Mouse (Mus musculus): ENCODE results near the gene Nsrp1. TPM values are rescaled to one million over a fixed set of nuclear protein-coding genes. Genes with fewer than 3 reads are reported as not detected.

The Nsrp1 gene
- polyA plus RNA-seq, 1 experiment from 2014 or later, result 37.1 TPM

DNA sequence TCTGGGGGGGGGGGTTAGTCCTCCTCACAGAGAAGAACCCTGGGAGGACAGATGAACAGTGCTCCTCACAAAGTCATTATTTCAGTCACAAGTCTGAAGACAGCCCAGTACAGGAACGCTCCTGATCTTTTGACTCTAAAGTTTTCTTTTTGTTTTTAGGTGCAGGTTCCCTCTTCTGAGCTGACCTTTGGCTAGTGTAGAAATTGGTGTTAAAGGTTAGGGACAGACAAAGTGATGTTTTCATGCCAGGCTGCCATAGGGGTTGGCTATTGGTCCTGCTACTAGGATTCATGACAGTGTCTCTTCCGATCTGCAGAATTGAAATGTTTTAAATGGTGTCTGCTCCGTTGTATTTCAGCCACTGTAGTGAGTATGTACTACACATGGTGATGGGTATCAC, 50.1 kb downstream of the Nsrp1 start:
- Histone ChIP-seq H3K36me3 (no peaks in the 10 kb centered on the region), H3K9me3 (no peaks in the 10 kb centered on the region), H3K27ac (no peak overlapping the region), H3K4me3 (no peak overlapping the region), H3K4me1 (replicated peaks) (no peaks in the 10 kb centered on the region), H3K27me3 (ENCODE audit: insufficient read depth, poor library complexity, severe bottlenecking) (no peaks in the 10 kb centered on the region)
- DNase-seq (ENCODE audit: low spot score), result no peak
- WGBS, result 91% methylated on average over 3 of the region's 3 CpGs

DNA sequence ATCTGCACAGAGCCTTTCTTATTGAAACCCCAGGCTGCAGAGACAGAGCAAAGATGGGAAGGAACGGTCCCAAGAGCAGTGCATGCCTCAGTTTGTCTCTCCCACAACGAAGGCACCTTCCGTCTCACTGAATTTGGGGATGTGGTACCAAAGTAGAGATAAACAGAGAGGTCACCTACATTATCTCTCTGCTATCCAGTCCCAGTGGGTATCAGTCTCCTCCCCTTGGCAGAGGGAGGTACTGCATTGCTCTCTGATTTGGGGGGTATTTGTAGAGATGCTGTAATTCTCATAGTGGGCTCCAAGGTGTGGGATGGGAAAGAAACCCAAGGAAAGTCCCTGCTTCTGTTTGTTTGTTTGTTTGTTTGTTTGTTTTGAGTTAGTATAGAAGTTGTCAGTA, 51.7 kb downstream of the Nsrp1 start:
- DNase-seq (ENCODE audit: low spot score), result no peak
- Histone ChIP-seq H3K27ac (no peak overlapping the region), H3K4me1 (replicated peaks) (no peaks in the 10 kb centered on the region), H3K9me3 (no peaks in the 10 kb centered on the region), H3K27me3 (ENCODE audit: insufficient read depth, poor library complexity, severe bottlenecking) (no peaks in the 10 kb centered on the region), H3K4me3 (no peak overlapping the region), H3K36me3 (no peaks in the 10 kb centered on the region)
- 73% methylated on average over 3 of the region's 3 CpGs for WGBS

DNA sequence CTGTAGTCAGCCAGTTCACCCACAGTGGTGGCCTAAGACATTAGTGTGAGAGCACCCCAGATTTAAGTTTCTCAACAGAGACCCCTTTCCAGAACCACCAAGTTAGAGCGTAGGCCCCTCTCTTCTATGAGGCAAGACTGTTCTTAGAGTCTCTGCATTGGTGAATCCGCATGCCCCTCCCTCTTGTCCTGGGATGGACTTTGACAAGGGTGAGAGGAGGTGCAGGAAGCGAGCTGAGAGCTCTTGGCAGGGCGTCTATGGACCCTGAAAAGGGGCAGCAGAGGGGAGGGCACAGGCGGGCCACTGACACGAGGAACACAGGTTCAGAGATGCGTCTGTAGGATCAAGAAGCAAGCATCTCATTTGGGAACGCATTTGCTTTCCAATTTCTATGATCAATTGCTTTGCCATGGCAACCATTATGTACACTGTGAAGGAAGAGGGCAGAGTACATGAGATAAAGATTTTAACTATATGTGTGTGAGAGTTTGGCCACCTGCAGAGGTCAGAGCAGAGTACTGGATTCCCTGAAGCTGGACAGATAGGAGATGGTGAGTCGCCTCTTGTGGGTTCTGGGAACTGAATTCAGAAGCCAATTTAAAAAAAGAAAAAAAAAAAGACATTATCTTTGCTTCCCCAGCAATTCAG, 56.4 kb downstream of the Nsrp1 start:
- Histone ChIP-seq H3K27ac (no peak overlapping the region), H3K27me3 (ENCODE audit: insufficient read depth, poor library complexity, severe bottlenecking) (no peaks in the 10 kb centered on the region), H3K4me3 (no peak overlapping the region), H3K9me3 (no peaks in the 10 kb centered on the region), H3K4me1 (replicated peaks) (no peaks in the 10 kb centered on the region), H3K36me3 (no peaks in the 10 kb centered on the region)
- 78% methylated on average over 9 of the region's 9 CpGs for whole genome bisulfite sequencing
- no peak for DNase-seq (ENCODE audit: low spot score)

DNA sequence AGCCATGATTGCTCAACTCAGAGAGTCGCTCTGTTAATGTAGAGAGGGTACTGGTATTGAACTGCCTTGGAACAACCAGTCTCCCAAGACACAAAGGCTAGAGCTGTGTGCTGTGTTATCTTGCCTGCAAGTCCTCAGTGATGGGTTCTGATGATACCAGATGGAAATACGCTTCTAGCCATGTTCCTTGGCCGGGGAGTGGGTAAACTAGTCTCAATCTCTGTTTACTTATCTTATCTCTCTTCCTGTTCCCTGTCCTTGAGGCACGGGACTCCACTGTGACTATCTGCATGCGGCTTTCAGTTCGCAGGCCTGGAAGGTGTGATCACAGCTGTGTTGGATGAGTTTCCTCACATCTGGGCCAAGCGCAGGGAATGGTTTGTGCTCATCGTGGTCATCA, 58.7 kb downstream of the Nsrp1 start:
- Histone ChIP-seq H3K27ac (no peak overlapping the region), H3K4me1 (replicated peaks) (no peaks in the 10 kb centered on the region), H3K36me3 (no peaks in the 10 kb centered on the region), H3K4me3 (no peak overlapping the region), H3K9me3 (no peaks in the 10 kb centered on the region), H3K27me3 (ENCODE audit: insufficient read depth, poor library complexity, severe bottlenecking) (no peaks in the 10 kb centered on the region)
- WGBS, result 78% methylated on average over 8 of the region's 8 CpGs
- no peak for DNase-seq (ENCODE audit: low spot score)

DNA sequence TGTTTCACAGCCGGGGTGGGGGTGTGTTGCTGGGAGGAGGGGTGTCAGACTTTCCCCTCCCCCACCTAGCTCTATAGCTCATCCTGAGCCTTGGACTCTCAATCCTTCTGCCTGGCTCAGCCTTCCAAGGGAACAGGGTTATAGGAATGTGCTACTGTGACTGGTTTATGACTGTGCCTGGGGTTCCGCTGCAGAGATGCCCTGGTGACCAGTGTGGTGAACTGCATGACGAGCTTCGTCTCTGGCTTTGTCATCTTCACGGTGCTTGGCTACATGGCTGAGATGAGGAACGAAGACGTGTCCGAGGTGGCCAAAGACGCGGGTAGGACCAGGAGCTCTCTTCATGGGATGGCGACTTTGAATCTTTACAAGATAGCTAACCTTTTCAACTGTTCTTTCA, 60.2 kb downstream of the Nsrp1 start:
- 84% methylated on average over 11 of the region's 11 CpGs for WGBS

DNA sequence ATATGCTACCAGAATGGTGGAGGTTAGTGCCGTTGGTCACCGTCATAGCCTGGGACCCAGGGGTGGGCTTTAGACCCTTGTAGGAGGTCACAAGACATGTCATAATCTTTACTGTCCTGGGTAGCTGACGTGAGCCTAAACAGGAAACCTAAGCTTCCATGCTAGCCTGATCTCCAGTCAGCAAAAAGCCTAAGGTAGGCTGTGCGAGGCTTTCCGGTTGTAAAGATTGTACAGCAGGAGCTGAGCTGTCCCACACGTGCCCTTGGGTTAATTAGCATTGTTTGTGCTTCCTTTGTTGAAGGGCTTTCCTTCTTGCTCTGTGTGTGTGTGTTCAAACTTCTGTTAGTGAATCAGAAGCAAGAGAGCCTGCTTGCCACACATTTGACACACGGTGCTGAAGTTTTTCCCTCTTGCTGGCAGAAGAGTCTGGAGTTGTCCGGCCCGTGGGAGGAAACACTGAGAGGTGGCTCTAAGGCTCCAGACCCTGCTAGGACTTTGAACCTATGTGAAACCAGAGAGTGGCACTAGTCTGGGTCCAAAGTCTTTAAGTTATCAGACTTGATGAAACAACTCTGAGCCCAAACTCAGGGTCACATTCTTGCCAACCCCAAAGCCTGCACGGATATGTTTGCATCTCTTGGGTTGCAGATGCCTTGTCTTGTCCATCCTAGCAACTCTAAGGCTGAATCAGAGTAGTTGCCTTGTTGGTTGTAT, 67.3 kb downstream of the Nsrp1 start:
- H3K4me1 ChIP-seq (replicated peaks), result peaks cover 3% of the 10 kb centered on the region; the same call in 1 of the 2 replicates
- H3K36me3 ChIP-seq, result no peaks in the 10 kb centered on the region
- no peak overlapping the region for H3K27ac ChIP-seq
- no peaks in the 10 kb centered on the region for H3K9me3 ChIP-seq
- H3K4me3 ChIP-seq, result no peak overlapping the region
- WGBS, result 85% methylated on average over 10 of the region's 10 CpGs
- H3K27me3 ChIP-seq (ENCODE audit: insufficient read depth, poor library complexity, severe bottlenecking), result no peaks in the 10 kb centered on the region; the same call in 1 of the 2 replicates
- DNase-seq (ENCODE audit: low spot score), result no peak

More for the DNA sequence above, 60.2 kb downstream of the Nsrp1 start:
- Histone ChIP-seq H3K36me3 (no peaks in the 10 kb centered on the region), H3K4me3 (no peak overlapping the region), H3K27me3 (ENCODE audit: insufficient read depth, poor library complexity, severe bottlenecking) (no peaks in the 10 kb centered on the region), H3K4me1 (replicated peaks) (peaks cover 3% of the 10 kb centered on the region; the same call in 1 of the 2 replicates), H3K9me3 (no peaks in the 10 kb centered on the region), H3K27ac (no peak overlapping the region)
- DNase-seq (ENCODE audit: low spot score), result no peak

DNA sequence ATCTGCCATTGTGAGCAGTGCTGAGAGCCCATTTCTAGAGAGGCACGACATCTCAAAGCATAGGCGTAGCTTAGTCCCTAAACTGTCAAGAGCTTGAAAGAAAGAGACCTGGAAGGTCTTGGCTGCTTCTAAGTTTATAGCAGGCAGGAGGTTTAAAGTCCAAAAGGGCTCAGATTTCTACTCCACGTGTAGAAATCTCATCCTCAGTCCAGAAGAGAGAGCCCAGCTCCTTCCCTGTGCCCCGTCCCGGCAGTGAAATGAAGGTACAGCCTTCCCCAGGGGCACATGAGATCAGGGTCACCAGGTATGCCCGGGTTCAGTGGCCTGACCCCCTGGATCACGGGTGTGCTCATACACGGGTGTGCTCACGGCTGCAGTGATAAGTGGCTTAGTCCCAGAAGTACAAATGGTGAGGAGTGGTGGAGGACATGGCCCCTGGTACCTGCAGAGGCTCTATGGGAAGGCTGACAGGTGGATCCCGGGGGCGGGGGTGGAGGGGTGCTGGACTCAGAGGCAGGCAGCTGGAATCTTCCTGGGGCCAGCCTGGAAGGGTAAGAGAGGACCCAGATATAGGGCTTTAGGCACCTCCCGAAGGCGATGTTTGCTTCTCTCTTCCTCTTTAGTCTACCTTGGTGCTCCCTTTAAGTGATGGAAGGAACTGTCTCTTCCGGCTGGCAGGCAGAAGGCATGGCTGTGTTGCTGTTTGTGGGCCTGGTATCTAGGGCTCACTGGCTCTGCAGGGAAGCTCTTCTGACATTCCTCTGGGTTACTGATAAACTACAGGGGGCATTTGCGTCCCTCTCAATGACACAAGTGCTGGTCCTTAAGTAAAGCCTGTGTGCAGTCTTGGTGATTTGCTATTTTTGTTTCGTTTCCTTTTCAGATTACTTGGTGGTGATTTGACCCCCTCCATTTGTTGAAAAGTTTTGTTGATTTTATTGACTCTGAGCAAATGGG, 68.9 kb downstream of the Nsrp1 start:
- Histone ChIP-seq H3K27ac (no peak overlapping the region), H3K4me1 (replicated peaks) (peaks cover 3% of the 10 kb centered on the region; the same call in 1 of the 2 replicates), H3K27me3 (ENCODE audit: insufficient read depth, poor library complexity, severe bottlenecking) (no peaks in the 10 kb centered on the region; the same call in 1 of the 2 replicates), H3K9me3 (no peaks in the 10 kb centered on the region), H3K36me3 (no peaks in the 10 kb centered on the region), H3K4me3 (no peak overlapping the region)
- DNase-seq (ENCODE audit: low spot score), result no peak
- WGBS, result 82% methylated on average over 16 of the region's 16 CpGs

DNA sequence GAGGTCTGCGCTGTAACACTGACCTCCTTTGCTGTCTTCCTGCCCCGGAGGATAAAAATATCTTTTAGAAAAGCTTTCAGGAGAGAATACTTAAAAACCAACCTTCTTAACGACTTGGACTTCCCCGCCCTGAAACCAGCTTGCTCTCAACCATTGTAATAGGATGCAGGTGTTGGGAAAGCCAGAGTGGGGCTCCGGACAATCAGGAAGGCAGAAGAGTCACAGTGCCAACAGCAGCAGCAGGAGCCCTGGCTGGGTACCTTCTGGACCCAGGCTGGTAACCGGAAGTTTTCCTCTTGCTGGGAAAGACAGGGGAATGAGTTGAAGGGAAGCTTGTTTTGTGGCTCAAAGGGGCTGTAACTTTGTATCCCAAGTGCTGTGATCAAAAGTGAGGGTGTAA, 71.6 kb downstream of the Nsrp1 start:
- DNase-seq (ENCODE audit: low spot score), result no peak
- Histone ChIP-seq H3K27ac (no peak overlapping the region), H3K4me1 (replicated peaks) (no peaks in the 10 kb centered on the region), H3K4me3 (no peak overlapping the region), H3K36me3 (no peaks in the 10 kb centered on the region), H3K9me3 (no peaks in the 10 kb centered on the region), H3K27me3 (ENCODE audit: insufficient read depth, poor library complexity, severe bottlenecking) (peaks cover 15% of the 10 kb centered on the region)
- WGBS, result 57% methylated on average over 6 of the region's 6 CpGs

DNA sequence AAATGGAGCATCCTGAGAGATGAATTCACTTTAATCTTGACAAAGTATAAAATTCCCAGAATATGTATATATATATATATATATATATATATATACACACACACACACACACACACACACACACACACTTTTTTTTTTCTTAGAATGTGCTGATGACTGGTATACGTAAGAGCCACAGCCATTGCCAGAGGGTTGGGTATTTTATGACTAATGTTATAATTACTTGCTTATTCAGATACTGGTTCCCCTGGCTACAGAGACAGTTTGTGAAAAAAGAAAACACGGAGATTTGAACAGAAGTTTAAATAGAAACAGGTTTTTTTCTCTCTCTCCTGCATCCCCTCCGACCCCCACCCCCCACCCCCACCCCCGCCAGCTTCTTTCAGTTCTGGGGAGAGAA, 72.4 kb downstream of the Nsrp1 start:
- Histone ChIP-seq H3K4me3 (no peak overlapping the region), H3K4me1 (replicated peaks) (no peaks in the 10 kb centered on the region), H3K27ac (no peak overlapping the region), H3K27me3 (ENCODE audit: insufficient read depth, poor library complexity, severe bottlenecking) (peaks cover 22% of the 10 kb centered on the region), H3K36me3 (no peaks in the 10 kb centered on the region), H3K9me3 (no peaks in the 10 kb centered on the region)
- no peak for DNase-seq (ENCODE audit: low spot score)
- WGBS, result 63% methylated on average over 4 of the region's 4 CpGs

DNA sequence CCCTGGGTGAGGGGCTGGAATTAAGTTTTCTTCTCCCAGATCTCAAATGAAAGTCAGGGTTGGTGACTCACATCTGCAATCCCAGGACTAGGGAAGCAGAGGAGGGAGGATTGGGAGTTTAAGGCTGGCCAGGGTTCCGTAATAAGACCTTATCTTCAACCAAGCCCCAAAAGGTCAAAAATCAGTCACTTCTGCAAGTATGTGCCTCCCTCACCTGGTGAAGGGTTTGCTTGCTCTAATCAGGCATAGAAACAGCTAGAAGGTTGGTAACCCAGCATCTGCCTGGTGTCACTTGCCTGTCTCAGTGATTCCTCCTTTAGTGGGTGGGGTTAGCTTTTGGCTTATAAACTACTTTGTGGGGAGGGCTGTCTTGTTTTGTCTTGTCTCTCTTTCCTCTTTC, 75.9 kb downstream of the Nsrp1 start:
- no peak for DNase-seq (ENCODE audit: low spot score)
- 83% methylated on average over 1 of the region's 1 CpGs for WGBS
- Histone ChIP-seq H3K4me3 (no peak overlapping the region), H3K27me3 (ENCODE audit: insufficient read depth, poor library complexity, severe bottlenecking) (peaks cover 58% of the 10 kb centered on the region), H3K4me1 (replicated peaks) (peaks cover 16% of the 10 kb centered on the region), H3K27ac (no peak overlapping the region), H3K36me3 (no peaks in the 10 kb centered on the region), H3K9me3 (no peaks in the 10 kb centered on the region)

DNA sequence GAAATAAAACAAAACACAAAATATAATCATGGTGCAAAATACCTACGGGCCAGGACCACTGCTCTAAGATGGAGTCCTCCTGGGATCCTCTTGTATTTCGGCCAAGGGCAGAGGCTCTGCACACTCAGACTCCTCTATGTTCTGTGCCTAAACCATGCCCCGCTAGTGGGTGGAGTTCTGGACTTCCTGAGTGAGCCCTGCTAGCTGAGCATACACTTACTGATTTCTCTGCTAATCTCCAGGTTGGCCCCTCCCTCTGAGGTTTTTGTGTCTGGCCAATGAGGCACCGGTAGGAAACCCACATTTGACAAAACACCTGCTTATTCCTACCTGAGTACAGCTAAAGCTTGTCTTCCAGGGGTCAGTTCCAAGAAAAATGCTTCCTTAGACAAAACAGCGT, 77.5 kb downstream of the Nsrp1 start:
- Histone ChIP-seq H3K36me3 (no peaks in the 10 kb centered on the region), H3K4me1 (replicated peaks) (peaks cover 30% of the 10 kb centered on the region), H3K9me3 (no peaks in the 10 kb centered on the region), H3K27ac (no peak overlapping the region), H3K4me3 (no peak overlapping the region), H3K27me3 (ENCODE audit: insufficient read depth, poor library complexity, severe bottlenecking) (peaks cover 74% of the 10 kb centered on the region)
- 63% methylated on average over 5 of the region's 5 CpGs for whole genome bisulfite sequencing
- no peak for DNase-seq (ENCODE audit: low spot score)

DNA sequence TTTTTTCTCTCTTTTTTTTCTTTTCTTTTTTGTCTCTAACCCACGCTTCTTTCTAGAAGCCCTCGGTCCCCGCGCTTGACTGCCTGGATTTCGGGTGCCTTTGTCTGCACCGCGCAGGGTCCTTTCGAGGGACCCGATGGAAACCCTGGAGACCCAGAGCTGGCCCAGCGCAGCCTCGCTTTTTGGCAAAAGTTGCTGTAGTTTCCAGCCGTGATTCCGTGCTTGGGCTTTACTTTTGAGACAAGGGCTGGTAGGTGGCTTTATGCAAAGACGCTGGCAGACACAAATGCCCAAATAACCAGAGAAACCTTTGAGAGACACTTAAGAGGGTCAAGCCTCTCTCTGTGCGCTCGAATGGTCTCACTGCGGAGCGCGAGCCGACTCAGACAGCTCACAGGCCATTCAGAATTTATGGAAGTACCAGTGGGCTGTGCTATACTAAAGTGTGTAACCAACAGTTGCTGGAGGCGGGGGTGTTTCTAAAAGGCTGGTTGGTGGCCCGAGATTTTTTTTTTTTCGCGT, 79.5 kb downstream of the Nsrp1 start:
- Histone ChIP-seq H3K4me3 (peak overlapping the region; percentile 53), H3K27me3 (ENCODE audit: insufficient read depth, poor library complexity, severe bottlenecking) (peaks cover 79% of the 10 kb centered on the region), H3K4me1 (replicated peaks) (peaks cover 32% of the 10 kb centered on the region), H3K9me3 (no peaks in the 10 kb centered on the region), H3K27ac (no peak overlapping the region; the same call in 1 of the 2 replicates), H3K36me3 (no peaks in the 10 kb centered on the region)
- WGBS, result 13% methylated on average over 24 of the region's 24 CpGs
- DNase-seq (ENCODE audit: low spot score), result peak; percentile 55

Measured in hindbrain, embryonic 10.5 days (tissue).